Mouse (Mus musculus): Measurements from ENCODE around the gene Jade2. TPM values are rescaled to one million over a fixed set of nuclear protein-coding genes. Genes with fewer than 3 reads are reported as not detected.

The Jade2 gene
- polyA plus RNA-seq, 1 experiment: 24.2 TPM

- Histone ChIP-seq H3K4me1 (ENCODE audit: control insufficient read depth, insufficient read depth, low read length) (no peaks in the 10 kb centered on the region), H3K27ac (ENCODE audit: insufficient read depth, low read length) (no peak overlapping the region), H3K4me3 (ENCODE audit: insufficient read depth, low read length) (no peak overlapping the region)
Observed at GRCm38 (mm10) chr11:51824867-51825424, 32.5 kb downstream of the Jade2 start.

GRCm38 (mm10) chr11:51823963-51824753, 33.3 kb downstream of the Jade2 start:
- H3K4me3 ChIP-seq (ENCODE audit: insufficient read depth, low read length): no peak overlapping the region

More at GRCm38 (mm10) chr11:51824867-51825424, 32.5 kb downstream of the Jade2 start:
- no peak for TF ChIP-seq POLR2A (IDR thresholded peaks at IDR 0.05; ENCODE audit: extremely low read depth, insufficient read depth, low read length)
- TF ChIP-seq CTCF (IDR thresholded peaks at IDR 0.05; ENCODE audit: extremely low read depth, insufficient read depth, low read length): no peak

GRCm38 (mm10) chr11:51823271-51823670, 34.2 kb downstream of the Jade2 start:
- H3K4me3 ChIP-seq (ENCODE audit: insufficient read depth, low read length): no peak overlapping the region
- no peak for TF ChIP-seq CTCF (IDR thresholded peaks at IDR 0.05; ENCODE audit: extremely low read depth, insufficient read depth, low read length)
- H3K27ac ChIP-seq (ENCODE audit: insufficient read depth, low read length): no peak overlapping the region

More at GRCm38 (mm10) chr11:51823963-51824753, 33.3 kb downstream of the Jade2 start:
- Histone ChIP-seq H3K27ac (ENCODE audit: insufficient read depth, low read length) (no peak overlapping the region), H3K4me1 (ENCODE audit: control insufficient read depth, insufficient read depth, low read length) (no peaks in the 10 kb centered on the region)
- TF ChIP-seq CTCF (IDR thresholded peaks at IDR 0.05; ENCODE audit: extremely low read depth, insufficient read depth, low read length): no peak
- no peak for TF ChIP-seq POLR2A (IDR thresholded peaks at IDR 0.05; ENCODE audit: extremely low read depth, insufficient read depth, low read length)

GRCm38 (mm10) chr11:51822736-51823135, 34.7 kb downstream of the Jade2 start:
- H3K4me3 ChIP-seq (ENCODE audit: insufficient read depth, low read length): no peak overlapping the region
- H3K27ac ChIP-seq (ENCODE audit: insufficient read depth, low read length): no peak overlapping the region
- no peak for TF ChIP-seq POLR2A (IDR thresholded peaks at IDR 0.05; ENCODE audit: extremely low read depth, insufficient read depth, low read length)
- TF ChIP-seq CTCF (IDR thresholded peaks at IDR 0.05; ENCODE audit: extremely low read depth, insufficient read depth, low read length): no peak
- H3K4me1 ChIP-seq (ENCODE audit: control insufficient read depth, insufficient read depth, low read length): no peaks in the 10 kb centered on the region

More at GRCm38 (mm10) chr11:51823271-51823670, 34.2 kb downstream of the Jade2 start:
- no peaks in the 10 kb centered on the region for H3K4me1 ChIP-seq (ENCODE audit: control insufficient read depth, insufficient read depth, low read length)

GRCm38 (mm10) chr11:51820861-51821260, 36.6 kb downstream of the Jade2 start:
- Histone ChIP-seq H3K4me1 (ENCODE audit: control insufficient read depth, insufficient read depth, low read length) (no peaks in the 10 kb centered on the region), H3K4me3 (ENCODE audit: insufficient read depth, low read length) (no peak overlapping the region), H3K27ac (ENCODE audit: insufficient read depth, low read length) (no peak overlapping the region)
- TF ChIP-seq POLR2A (IDR thresholded peaks at IDR 0.05; ENCODE audit: extremely low read depth, insufficient read depth, low read length) (no peak), CTCF (IDR thresholded peaks at IDR 0.05; ENCODE audit: extremely low read depth, insufficient read depth, low read length) (peak; percentile 70)

- no peak overlapping the region for H3K27ac ChIP-seq (ENCODE audit: insufficient read depth, low read length)
- H3K4me3 ChIP-seq (ENCODE audit: insufficient read depth, low read length): no peak overlapping the region
- no peaks in the 10 kb centered on the region for H3K4me1 ChIP-seq (ENCODE audit: control insufficient read depth, insufficient read depth, low read length)
- TF ChIP-seq CTCF (IDR thresholded peaks at IDR 0.05; ENCODE audit: extremely low read depth, insufficient read depth, low read length) (peak; percentile 43; the same call in 1 of the 2 replicates), POLR2A (IDR thresholded peaks at IDR 0.05; ENCODE audit: extremely low read depth, insufficient read depth, low read length) (no peak)
Observed at GRCm38 (mm10) chr11:51819964-51820363, 37.5 kb downstream of the Jade2 start.

- H3K4me3 ChIP-seq (ENCODE audit: insufficient read depth, low read length): no peak overlapping the region
- no peak for TF ChIP-seq CTCF (IDR thresholded peaks at IDR 0.05; ENCODE audit: extremely low read depth, insufficient read depth, low read length)
- no peak for TF ChIP-seq POLR2A (IDR thresholded peaks at IDR 0.05; ENCODE audit: extremely low read depth, insufficient read depth, low read length)
- no peak overlapping the region for H3K27ac ChIP-seq (ENCODE audit: insufficient read depth, low read length)
- H3K4me1 ChIP-seq (ENCODE audit: control insufficient read depth, insufficient read depth, low read length): no peaks in the 10 kb centered on the region
Observed at GRCm38 (mm10) chr11:51818837-51819236, 38.6 kb downstream of the Jade2 start.

- Histone ChIP-seq H3K4me3 (ENCODE audit: insufficient read depth, low read length) (no peak overlapping the region), H3K27ac (ENCODE audit: insufficient read depth, low read length) (no peak overlapping the region), H3K4me1 (ENCODE audit: control insufficient read depth, insufficient read depth, low read length) (no peaks in the 10 kb centered on the region)
- TF ChIP-seq CTCF (IDR thresholded peaks at IDR 0.05; ENCODE audit: extremely low read depth, insufficient read depth, low read length) (peak; percentile 74), POLR2A (IDR thresholded peaks at IDR 0.05; ENCODE audit: extremely low read depth, insufficient read depth, low read length) (no peak)
Observed at GRCm38 (mm10) chr11:51817756-51818155, 39.7 kb downstream of the Jade2 start.

GRCm38 (mm10) chr11:51812022-51812546, 45.4 kb downstream of the Jade2 start:
- no peak overlapping the region for H3K27ac ChIP-seq (ENCODE audit: insufficient read depth, low read length)
- no peaks in the 10 kb centered on the region for H3K4me1 ChIP-seq (ENCODE audit: control insufficient read depth, insufficient read depth, low read length)
- H3K4me3 ChIP-seq (ENCODE audit: insufficient read depth, low read length): no peak overlapping the region
- TF ChIP-seq CTCF (IDR thresholded peaks at IDR 0.05; ENCODE audit: extremely low read depth, insufficient read depth, low read length) (no peak), POLR2A (IDR thresholded peaks at IDR 0.05; ENCODE audit: extremely low read depth, insufficient read depth, low read length) (no peak)

- Histone ChIP-seq H3K27ac (ENCODE audit: insufficient read depth, low read length) (no peak overlapping the region), H3K4me1 (ENCODE audit: control insufficient read depth, insufficient read depth, low read length) (no peaks in the 10 kb centered on the region), H3K4me3 (ENCODE audit: insufficient read depth, low read length) (no peak overlapping the region)
- TF ChIP-seq CTCF (IDR thresholded peaks at IDR 0.05; ENCODE audit: extremely low read depth, insufficient read depth, low read length): peak; percentile 30; the same call in 1 of the 2 replicates
- TF ChIP-seq POLR2A (IDR thresholded peaks at IDR 0.05; ENCODE audit: extremely low read depth, insufficient read depth, low read length): no peak
Observed at GRCm38 (mm10) chr11:51811230-51811629, 46.2 kb downstream of the Jade2 start.
